Mouse (Mus musculus) erythroblast, adult 5-6 weeks (primary cell): ENCODE data around the gene Iqch. TPM values are rescaled to one million over a fixed set of nuclear protein-coding genes. Genes with fewer than 3 reads are reported as not detected.

Source experiments
- ATAC-seq: replicated peaks from 2 replicates; pipeline ENCODE4 v1.8.0; 2016; ENCODE audit warnings: moderate number of reproducible peaks, mild to moderate bottlenecking, moderate TSS enrichment, inconsistent platforms; ENCODE audit not compliant: poor library complexity, low FRiP score, severe bottlenecking
- total RNA-seq, 2 experiments: library from RNA; stranded (forward) in 1 of 2; stranded (reverse) in 1 of 2; fragments of 150-400 nt in 1 of 2; fragments of 200-764, 138-1000 nt in 1 of 2; gene quantifications; 2 replicates each; pipeline versions ENCODE4 v1.2.3 to v1.2.4; 2015 to 2017; ENCODE audit warnings: low replicate concordance in 2 of 2

Iqch gene
- total RNA-seq, 2 experiments from 2014 or later = not detected

DNA sequence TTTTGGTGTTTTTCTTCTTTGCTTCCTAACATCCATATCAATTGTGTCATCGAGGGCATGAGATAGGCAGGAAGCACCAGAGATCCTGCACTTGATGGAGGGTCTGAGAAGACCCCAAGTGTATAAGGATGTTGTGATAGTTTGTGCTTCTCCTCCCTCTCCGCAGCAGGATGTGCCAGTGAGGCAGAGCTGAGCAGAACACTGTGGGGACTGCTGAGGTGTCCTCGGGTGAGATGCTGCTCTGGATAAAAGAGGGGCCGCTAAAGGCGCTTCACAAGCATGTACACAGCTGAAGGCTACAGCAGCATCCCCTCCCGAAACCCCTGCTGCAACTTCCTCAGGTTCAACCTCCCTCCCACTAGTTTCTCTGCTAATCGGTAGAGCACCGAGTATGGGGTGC is 95.2 kb downstream of the Iqch start:
- no peak for ATAC-seq

- no peak for ATAC-seq
Observed at GRCm38 (mm10) chr9:63503890-63504289, 98.4 kb downstream of the Iqch start.

GRCm38 (mm10) chr9:63501516-63501915 is 100.8 kb downstream of the Iqch start:
- ATAC-seq = no peak

GRCm38 (mm10) chr9:63499912-63500311 is 102.4 kb downstream of the Iqch start:
- ATAC-seq = no peak

- no peak for ATAC-seq
Observed at GRCm38 (mm10) chr9:63495786-63496185, 106.5 kb downstream of the Iqch start.

- no peak for ATAC-seq
Observed at GRCm38 (mm10) chr9:63493746-63494145, 108.5 kb downstream of the Iqch start.

GRCm38 (mm10) chr9:63492291-63492690 is 110.0 kb downstream of the Iqch start:
- no peak for ATAC-seq

DNA sequence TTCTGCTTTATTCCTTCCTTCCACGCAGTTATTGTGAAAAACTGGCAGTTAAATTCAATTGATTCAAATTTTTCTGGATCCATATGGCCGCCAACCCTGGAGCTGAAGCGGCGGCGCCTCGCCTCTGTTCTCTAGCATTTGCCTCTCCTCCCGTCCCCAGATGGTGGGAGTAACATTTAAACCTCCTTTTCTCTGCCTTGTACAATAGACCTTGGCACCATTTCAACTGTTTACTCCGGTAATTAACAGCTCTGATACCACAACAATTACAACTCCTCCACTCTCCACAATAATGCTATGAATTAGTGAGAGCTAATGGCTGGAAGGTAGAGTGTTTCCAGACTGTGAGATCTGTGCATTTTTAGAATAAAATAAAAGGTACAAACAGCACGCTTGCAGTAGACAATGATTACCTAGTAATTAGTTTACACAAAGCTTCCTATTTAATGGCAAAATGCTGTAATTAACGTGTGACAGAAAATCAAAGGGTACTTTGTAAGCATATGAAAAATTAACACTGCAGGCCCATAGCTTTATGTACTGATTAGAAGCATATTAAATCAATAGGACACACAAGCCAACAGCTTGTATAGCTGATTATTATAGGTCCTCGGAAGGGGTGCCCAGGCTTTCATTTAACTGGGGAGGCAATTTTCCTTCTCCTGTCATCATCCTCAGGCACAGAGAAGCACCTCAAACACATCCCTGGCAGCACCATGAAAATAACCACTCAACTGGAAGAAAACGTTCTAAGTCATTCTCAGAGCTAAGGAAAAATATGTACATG is 111.6 kb downstream of the Iqch start:
- ATAC-seq = no peak

GRCm38 (mm10) chr9:63489156-63489555 is 113.1 kb downstream of the Iqch start:
- ATAC-seq = no peak

GRCm38 (mm10) chr9:63465561-63465960 is 136.7 kb downstream of the Iqch start:
- ATAC-seq = no peak

DNA sequence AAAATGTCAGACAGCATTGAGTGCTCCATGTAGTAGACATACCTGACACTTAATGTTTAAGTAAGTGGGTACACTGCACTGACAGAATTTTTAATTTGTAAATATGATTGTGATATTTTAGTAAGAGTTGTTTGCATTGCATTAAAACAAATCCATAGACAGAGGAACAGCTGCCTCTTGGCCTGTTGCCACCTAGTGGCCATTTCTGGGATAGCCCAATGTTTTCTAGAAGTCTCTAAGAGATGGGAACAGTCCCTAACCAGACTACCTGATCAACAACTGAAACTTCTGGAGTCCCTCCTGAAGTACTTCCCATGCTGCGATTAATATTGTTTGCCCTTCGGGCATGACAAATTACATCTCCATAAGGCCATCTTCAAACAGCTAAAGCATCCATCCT is 140.0 kb downstream of the Iqch start:
- peak; percentile 85 for ATAC-seq

DNA sequence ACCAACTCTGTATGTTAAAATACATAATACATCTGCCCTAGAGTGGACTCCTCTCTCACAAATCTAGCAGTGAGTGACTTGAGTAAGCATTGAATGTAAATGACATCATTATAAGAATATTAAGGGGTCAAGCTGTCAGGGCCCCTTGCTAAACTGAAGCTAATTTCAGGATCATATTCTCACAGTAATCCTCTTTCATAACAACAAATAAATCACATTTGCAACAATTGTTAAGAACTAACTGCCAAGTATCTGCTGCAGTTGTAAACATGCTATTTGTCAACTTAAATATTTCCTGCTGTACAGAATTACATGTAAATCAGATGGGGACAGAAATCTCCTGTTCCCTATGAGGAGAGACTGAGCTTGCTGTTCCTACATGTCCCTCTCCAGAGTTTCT is 145.9 kb downstream of the Iqch start:
- no peak for ATAC-seq

DNA sequence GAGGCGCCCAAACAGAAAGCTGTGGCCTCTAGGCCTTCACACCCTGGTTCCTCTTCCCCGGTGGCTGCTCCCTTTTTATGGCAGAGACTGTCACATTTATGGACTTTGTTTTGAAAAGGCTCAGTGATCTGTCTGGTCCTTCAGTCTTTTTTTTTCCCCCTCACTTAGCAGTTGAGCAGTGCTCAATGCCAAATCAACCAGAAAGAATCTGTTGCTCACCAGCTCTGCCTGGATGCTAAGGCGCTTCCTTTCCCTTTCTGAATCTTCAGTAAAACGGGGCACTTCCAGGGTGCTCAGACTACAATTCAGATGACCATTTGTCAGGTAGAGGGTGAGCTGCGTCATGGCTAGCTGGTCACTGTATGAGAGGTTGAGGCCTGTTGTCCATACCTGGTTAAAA is 148.0 kb downstream of the Iqch start:
- no peak for ATAC-seq

GRCm38 (mm10) chr9:63450531-63451030 is 151.7 kb downstream of the Iqch start:
- no peak for ATAC-seq

- ATAC-seq = no peak
Observed at GRCm38 (mm10) chr9:63443695-63444094, 158.6 kb downstream of the Iqch start.

GRCm38 (mm10) chr9:63430652-63431051 is 171.6 kb downstream of the Iqch start:
- no peak for ATAC-seq

DNA sequence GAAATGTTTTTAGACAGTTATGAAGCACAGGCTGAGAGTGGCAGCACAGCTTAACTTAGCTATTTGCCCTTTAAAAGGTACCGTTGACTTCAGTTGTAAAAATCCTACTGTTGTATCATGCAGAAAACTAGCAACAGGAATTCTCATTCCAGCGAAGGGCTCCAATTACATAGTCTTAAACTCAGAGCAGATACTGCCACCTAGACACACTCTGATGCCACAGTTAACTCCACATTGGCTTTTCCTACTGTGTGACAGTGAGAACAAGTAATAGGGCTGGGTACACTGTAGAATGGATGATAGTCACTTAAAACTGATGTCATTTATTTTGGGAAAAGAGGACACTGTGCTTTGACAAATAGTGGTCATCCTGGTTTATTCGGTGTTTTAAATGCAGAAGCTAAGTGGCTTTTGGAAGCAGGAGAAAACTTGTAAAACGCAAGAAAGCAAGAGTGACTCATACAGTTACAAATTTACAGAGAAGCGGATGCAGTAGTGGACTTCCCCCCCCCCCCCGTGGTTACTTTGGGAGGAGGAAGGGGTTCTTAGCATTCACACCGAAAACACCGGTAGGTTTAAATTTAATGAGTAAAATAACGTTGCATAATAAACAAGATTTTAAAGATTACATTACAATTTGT is 181.1 kb downstream of the Iqch start:
- no peak for ATAC-seq

DNA sequence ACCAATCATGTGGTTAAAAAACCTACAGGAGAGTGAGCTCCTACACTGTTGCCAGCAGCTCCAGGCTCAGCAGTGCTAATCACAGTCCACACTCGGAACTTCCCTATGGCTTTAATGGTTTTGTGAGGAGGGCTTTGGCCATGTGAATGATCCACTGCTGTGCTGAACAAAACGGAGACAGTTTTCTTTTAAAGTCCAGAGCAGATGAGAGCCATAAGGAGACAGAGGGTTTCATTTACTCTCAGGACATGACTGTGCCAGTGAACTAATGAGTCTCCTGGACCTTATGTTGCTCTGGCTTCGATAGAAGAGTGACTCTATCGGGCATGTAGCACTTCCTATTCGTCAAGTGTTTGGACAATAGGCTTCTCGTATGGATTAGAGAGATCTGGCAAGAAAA is 181.9 kb downstream of the Iqch start:
- no peak for ATAC-seq

GRCm38 (mm10) chr9:63400176-63400575 is 202.1 kb downstream of the Iqch start:
- ATAC-seq = no peak

- peak; percentile 64 for ATAC-seq
Observed at GRCm38 (mm10) chr9:63399463-63399815, 202.9 kb downstream of the Iqch start.
